Mouse (Mus musculus) erythroblast, embryonic 14.5 days (primary cell): ENCODE measurements around the gene Tbccd1. TPM values are rescaled to one million over a fixed set of nuclear protein-coding genes. Genes with fewer than 3 reads are reported as not detected.

Experiments used
- H3K27me3 ChIP-seq: 2 replicates; pipeline ENCODE4 v1.6.1; 2012; ENCODE audit warnings: inconsistent platforms; ENCODE audit not compliant: control insufficient read depth
- H3K36me3 ChIP-seq: 2 replicates; pipeline ENCODE4 v1.6.1; 2012; ENCODE audit warnings: mild to moderate bottlenecking, inconsistent platforms; ENCODE audit not compliant: control insufficient read depth
- H3K4me1 ChIP-seq: 2 replicates; pipeline ENCODE4 v1.6.1; 2012; ENCODE audit warnings: inconsistent platforms; ENCODE audit not compliant: control insufficient read depth
- H3K4me3 ChIP-seq: replicated peaks from 2 replicates; pipeline ENCODE3; 2012; ENCODE audit warnings: moderate library complexity, mild to moderate bottlenecking, inconsistent platforms
- H3K9me3 ChIP-seq: 2 replicates; pipeline ENCODE4 v1.6.1; 2012; ENCODE audit warnings: low read length, inconsistent platforms, mixed read lengths; ENCODE audit not compliant: control insufficient read depth
- GATA1 ChIP-seq: IDR thresholded peaks from 2 replicates; pipeline ENCODE4 v1.6.1; 2012; ENCODE audit warnings: low read length, inconsistent platforms, mixed read lengths
- TAL1 ChIP-seq: IDR thresholded peaks from 3 replicates; pipeline ENCODE4 v1.6.1; 2012; ENCODE audit warnings: low read length, inconsistent platforms, mixed read lengths
- polyA plus RNA-seq: library from polyadenylated mRNA; stranded (reverse); fragments of >175 nt; gene quantifications from 2 replicates; pipeline ENCODE4 v1.2.3, GENCODE M21; 2012

The Tbccd1 gene
- polyA plus RNA-seq, 1 experiment: 1.2 TPM

GRCm38 (mm10) chr16:22775471-22775985, 81.9 kb downstream of the Tbccd1 start:
- H3K36me3 ChIP-seq: no peaks in the 10 kb centered on the region
- no peaks in the 10 kb centered on the region for H3K4me1 ChIP-seq
- H3K4me3 ChIP-seq: no peak overlapping the region
- TF ChIP-seq TAL1 (no peak), GATA1 (no peak)
- no peaks in the 10 kb centered on the region for H3K27me3 ChIP-seq
- peaks cover 4% of the 10 kb centered on the region; the same call in 1 of the 2 replicates for H3K9me3 ChIP-seq

DNA sequence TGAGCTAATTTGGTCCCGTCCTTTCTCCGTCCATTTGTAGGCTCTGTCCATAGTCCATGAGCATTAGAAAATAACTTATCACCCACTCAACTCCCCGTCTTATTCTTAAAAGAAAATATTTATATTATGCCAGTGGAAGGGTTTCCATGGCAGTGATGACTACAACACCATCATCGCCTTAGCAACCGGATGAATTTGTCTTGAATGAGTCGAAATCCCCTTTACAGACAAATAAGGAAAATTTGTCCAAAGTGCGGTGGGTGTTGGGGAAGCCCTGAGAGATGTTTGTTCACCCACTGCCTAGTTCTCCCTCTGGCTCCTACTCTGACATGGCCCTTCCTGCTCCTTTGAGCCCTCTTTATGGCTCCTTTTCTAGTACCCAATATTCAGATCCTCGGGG, 88.8 kb downstream of the Tbccd1 start:
- no peaks in the 10 kb centered on the region for H3K4me1 ChIP-seq
- no peak overlapping the region for H3K4me3 ChIP-seq
- no peaks in the 10 kb centered on the region for H3K27me3 ChIP-seq
- H3K9me3 ChIP-seq: no peaks in the 10 kb centered on the region
- TF ChIP-seq GATA1: no peak
- no peak for TF ChIP-seq TAL1
- H3K36me3 ChIP-seq: no peaks in the 10 kb centered on the region

- no peaks in the 10 kb centered on the region for H3K27me3 ChIP-seq
- no peaks in the 10 kb centered on the region for H3K9me3 ChIP-seq
- no peaks in the 10 kb centered on the region for H3K4me1 ChIP-seq
- H3K4me3 ChIP-seq: no peak overlapping the region
- no peaks in the 10 kb centered on the region for H3K36me3 ChIP-seq
- TF ChIP-seq TAL1: no peak
- TF ChIP-seq GATA1: no peak
Observed at GRCm38 (mm10) chr16:22767405-22767804, 90.1 kb downstream of the Tbccd1 start.

GRCm38 (mm10) chr16:22766738-22767211, 90.7 kb downstream of the Tbccd1 start:
- TF ChIP-seq GATA1 (no peak), TAL1 (no peak)
- no peak overlapping the region for H3K4me3 ChIP-seq
- no peaks in the 10 kb centered on the region for H3K9me3 ChIP-seq
- no peaks in the 10 kb centered on the region for H3K27me3 ChIP-seq
- H3K4me1 ChIP-seq: no peaks in the 10 kb centered on the region
- no peaks in the 10 kb centered on the region for H3K36me3 ChIP-seq

GRCm38 (mm10) chr16:22765531-22765930, 91.9 kb downstream of the Tbccd1 start:
- Histone ChIP-seq H3K36me3 (no peaks in the 10 kb centered on the region), H3K9me3 (no peaks in the 10 kb centered on the region), H3K27me3 (no peaks in the 10 kb centered on the region), H3K4me3 (no peak overlapping the region), H3K4me1 (no peaks in the 10 kb centered on the region)
- TF ChIP-seq TAL1: no peak
- no peak for TF ChIP-seq GATA1

Other genes with a start within 250 kb of the Tbccd1 start
- gene Dgkg, start 200.4 kb downstream of the Tbccd1 start, polyA plus RNA-seq: not detected in 2 replicates
- gene Crygs, start 46.1 kb downstream of the Tbccd1 start, polyA plus RNA-seq: not detected in 2 replicates
- gene Dnajb11, start 176 bp upstream of the Tbccd1 start, polyA plus RNA-seq: 3.2 and 5.1 TPM in 2 replicates
- 0.93 and 1.4 TPM in 2 replicates for gene Ahsg, start 33.6 kb upstream of the Tbccd1 start, polyA plus RNA-seq
- gene Fetub, start 60.7 kb upstream of the Tbccd1 start, polyA plus RNA-seq: not detected in 2 replicates
- gene Hrg, start 93.4 kb upstream of the Tbccd1 start, polyA plus RNA-seq: not detected in 2 replicates
- 0.02 TPM in 1 of 2 replicates, not detected in the other for gene Kng2, start 171.8 kb upstream of the Tbccd1 start, polyA plus RNA-seq
- 0.05 TPM in 1 of 2 replicates, not detected in the other for gene Kng1, start 200.2 kb upstream of the Tbccd1 start, polyA plus RNA-seq
- gene Eif4a2, start 249.8 kb upstream of the Tbccd1 start, polyA plus RNA-seq: 0.41 and 0.50 TPM in 2 replicates